Mouse (Mus musculus): ENCODE measurements around the gene Nes. TPM values are rescaled to one million over a fixed set of nuclear protein-coding genes. Genes with fewer than 3 reads are reported as not detected.

Nes gene
- polyA plus RNA-seq, 1 experiment from 2014 or later: 9.5 TPM

DNA sequence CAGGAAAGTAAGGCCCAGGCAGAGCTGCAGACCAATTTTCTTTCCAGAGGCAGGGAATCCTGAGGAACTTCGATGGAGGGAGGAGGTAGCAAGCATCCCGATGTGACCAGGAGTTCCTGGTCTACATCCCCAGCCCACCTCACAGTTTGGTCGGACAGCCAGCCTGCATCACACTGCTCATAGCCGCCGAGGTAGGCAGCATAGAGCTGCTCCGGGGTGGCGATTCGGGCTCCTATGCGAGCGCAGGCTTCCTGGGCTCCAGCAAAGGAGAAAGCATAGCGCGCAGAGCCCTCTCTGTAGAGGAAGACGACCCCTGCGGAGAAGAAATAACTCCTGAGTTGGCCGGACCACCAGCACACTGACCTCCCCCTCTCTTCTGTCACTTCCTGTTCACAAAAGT, 25.5 kb downstream of the Nes start:
- 5% methylated on average over 15 of the region's 15 CpGs for WGBS
- H3K4me2 ChIP-seq (ENCODE audit: low read depth, low read length): no peak overlapping the region

DNA sequence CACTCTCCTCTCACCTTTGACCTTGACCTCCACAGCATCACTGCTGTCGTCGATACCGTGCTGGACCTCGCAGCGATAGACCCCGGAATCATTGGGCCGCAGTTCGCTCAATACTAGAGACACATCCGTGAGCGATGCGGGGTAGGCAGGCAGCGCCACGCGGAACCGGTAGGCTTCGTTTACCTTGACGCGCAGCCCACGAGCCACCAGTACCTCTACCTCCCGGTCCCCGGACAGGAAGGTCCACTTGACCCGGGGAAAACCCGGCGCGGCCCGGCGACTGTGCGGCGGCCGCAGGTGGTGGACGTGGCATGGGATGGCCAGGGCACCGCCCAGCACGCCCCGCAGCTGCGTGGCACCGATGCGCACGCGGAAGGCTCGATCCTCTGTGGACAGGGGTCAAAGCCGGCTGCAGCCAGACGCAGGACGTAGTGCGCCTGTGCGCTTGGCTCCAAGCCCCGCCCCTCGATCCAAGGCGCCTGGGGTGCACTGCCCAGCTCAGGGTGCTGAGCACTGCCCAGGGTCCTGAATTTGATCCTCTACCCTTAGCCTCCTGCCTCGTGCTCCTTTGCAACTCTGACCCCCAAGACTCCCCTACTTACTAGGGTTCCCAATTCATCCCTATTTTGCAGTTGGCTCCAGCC, 26.2 kb downstream of the Nes start:
- WGBS: under 1% methylated on average over 49 of the region's 49 CpGs
- Histone ChIP-seq H3K36me3 (ENCODE audit: control insufficient read depth, insufficient read depth) (no peaks in the 10 kb centered on the region), H3K4me3 (ENCODE audit: low read length) (peak overlapping the region; percentile 46), H3K4me2 (ENCODE audit: low read depth, low read length) (peak overlapping the region; percentile 60), H3K9me3 (replicated peaks; ENCODE audit: control insufficient read depth, low read length) (no peaks in the 10 kb centered on the region), H3K27ac (ENCODE audit: low read length) (no peak overlapping the region), H3K9ac (ENCODE audit: low read length) (peak overlapping the region; percentile 53), H3K27me3 (ENCODE audit: control insufficient read depth, insufficient read depth, low read length) (peaks cover 100% of the 10 kb centered on the region), H3K4me1 (ENCODE audit: control insufficient read depth, insufficient read depth, low read length) (peaks cover 18% of the 10 kb centered on the region)
- ATAC-seq (replicated peaks; ENCODE audit: extremely low read depth, insufficient read depth, low FRiP score): no peak

More for the DNA sequence above, 25.5 kb downstream of the Nes start:
- Histone ChIP-seq H3K4me3 (ENCODE audit: low read length) (no peak overlapping the region), H3K27ac (ENCODE audit: low read length) (no peak overlapping the region), H3K9me3 (replicated peaks; ENCODE audit: control insufficient read depth, low read length) (no peaks in the 10 kb centered on the region), H3K36me3 (ENCODE audit: control insufficient read depth, insufficient read depth) (no peaks in the 10 kb centered on the region), H3K4me1 (ENCODE audit: control insufficient read depth, insufficient read depth, low read length) (peaks cover 18% of the 10 kb centered on the region), H3K27me3 (ENCODE audit: control insufficient read depth, insufficient read depth, low read length) (peaks cover 97% of the 10 kb centered on the region), H3K9ac (ENCODE audit: low read length) (no peak overlapping the region)
- no peak for ATAC-seq (replicated peaks; ENCODE audit: extremely low read depth, insufficient read depth, low FRiP score)

DNA sequence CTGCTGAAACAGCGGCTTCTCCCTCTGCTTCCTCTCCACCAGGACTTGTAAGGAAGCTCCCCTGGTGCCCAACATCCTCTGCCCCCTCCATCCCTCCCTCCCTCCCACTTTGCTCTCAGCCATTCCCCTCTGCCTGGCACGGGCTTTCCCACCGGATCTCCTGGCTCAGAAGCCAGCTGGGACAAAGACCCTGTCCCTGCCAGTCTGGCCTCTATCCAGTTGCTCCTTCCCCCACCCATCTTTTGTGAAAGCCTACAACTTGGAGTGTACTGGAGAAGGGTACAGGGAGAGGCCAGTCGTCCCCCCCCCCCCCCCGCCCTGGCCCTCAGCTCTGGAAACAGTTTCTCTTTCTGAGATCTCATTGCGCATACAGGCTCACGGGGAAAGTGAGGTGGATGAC, 27.9 kb downstream of the Nes start:
- no peak overlapping the region for H3K4me2 ChIP-seq (ENCODE audit: low read depth, low read length)
- no peak overlapping the region for H3K9ac ChIP-seq (ENCODE audit: low read length)
- peaks cover 18% of the 10 kb centered on the region for H3K4me1 ChIP-seq (ENCODE audit: control insufficient read depth, insufficient read depth, low read length)
- peaks cover 96% of the 10 kb centered on the region for H3K27me3 ChIP-seq (ENCODE audit: control insufficient read depth, insufficient read depth, low read length)
- whole genome bisulfite sequencing: 8% methylated on average over 7 of the region's 7 CpGs
- H3K4me3 ChIP-seq (ENCODE audit: low read length): no peak overlapping the region
- no peaks in the 10 kb centered on the region for H3K36me3 ChIP-seq (ENCODE audit: control insufficient read depth, insufficient read depth)
- no peak for ATAC-seq (replicated peaks; ENCODE audit: extremely low read depth, insufficient read depth, low FRiP score)
- H3K27ac ChIP-seq (ENCODE audit: low read length): no peak overlapping the region
- H3K9me3 ChIP-seq (replicated peaks; ENCODE audit: control insufficient read depth, low read length): no peaks in the 10 kb centered on the region

DNA sequence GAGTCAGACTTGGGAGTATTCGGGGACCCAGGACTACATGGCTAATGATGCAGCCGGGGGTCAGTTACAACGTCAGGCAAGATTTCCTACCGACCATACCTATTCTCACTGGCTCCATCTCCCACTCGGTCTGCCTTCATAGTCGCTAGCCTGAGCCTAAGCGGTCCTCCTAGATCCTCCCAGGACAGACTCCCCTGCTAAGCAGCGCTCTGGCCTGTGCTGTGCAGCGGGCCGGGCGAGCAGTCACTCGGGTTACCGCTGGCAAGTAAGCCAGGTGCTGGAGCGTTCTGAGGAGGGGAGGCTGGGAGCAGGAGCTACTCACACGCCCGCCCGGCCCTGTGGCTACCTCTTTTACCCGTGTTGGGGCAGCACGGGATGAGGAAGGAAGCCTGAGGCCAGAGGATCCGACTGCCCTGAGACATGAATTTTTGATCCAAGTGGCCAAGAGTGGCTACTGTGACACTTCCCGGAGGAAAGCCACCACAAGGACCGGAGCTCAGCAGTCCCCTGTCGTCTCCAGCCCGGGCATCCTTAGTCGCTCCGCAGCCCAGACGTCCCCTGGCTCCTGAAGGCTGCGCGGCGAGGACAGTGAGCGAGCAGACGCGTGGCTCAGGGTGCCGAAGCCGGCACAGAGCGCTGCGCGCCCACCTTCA, 28.5 kb downstream of the Nes start:
- Histone ChIP-seq H3K27ac (ENCODE audit: low read length) (no peak overlapping the region), H3K27me3 (ENCODE audit: control insufficient read depth, insufficient read depth, low read length) (peaks cover 92% of the 10 kb centered on the region), H3K9ac (ENCODE audit: low read length) (no peak overlapping the region), H3K4me3 (ENCODE audit: low read length) (peak overlapping the region; percentile 46), H3K36me3 (ENCODE audit: control insufficient read depth, insufficient read depth) (no peaks in the 10 kb centered on the region), H3K9me3 (replicated peaks; ENCODE audit: control insufficient read depth, low read length) (no peaks in the 10 kb centered on the region), H3K4me2 (ENCODE audit: low read depth, low read length) (peak overlapping the region; percentile 67), H3K4me1 (ENCODE audit: control insufficient read depth, insufficient read depth, low read length) (peaks cover 18% of the 10 kb centered on the region)
- WGBS: 1% methylated on average over 38 of the region's 38 CpGs
- no peak for ATAC-seq (replicated peaks; ENCODE audit: extremely low read depth, insufficient read depth, low FRiP score)

DNA sequence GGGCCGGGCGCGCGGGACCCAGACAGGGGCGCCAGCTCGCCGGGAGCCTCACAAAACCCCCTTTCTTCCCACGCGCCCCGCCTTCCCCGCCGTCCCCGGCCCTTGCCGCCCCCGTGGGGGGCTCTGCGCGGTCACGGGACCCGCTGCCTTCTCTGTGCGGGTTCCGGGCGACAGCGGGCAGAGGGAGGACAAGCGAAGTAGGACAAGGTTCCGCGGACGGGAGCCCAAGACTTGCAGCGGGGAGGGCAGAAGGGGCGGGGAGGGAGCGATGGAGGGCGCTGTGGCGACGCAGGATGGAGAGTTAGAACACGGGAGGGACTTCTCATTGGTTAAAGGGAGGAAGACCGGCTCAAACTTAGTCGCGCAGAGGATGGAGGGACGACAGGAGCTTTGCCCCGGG, 29.3 kb downstream of the Nes start, which contains the start of gene Bcan:
Gene Bcan, minus strand, starts transcription at position 50 of the 400 bp plus-strand sequence.
- Histone ChIP-seq H3K4me3 (ENCODE audit: low read length) (peak within 1 kb of the TSS; percentile 46), H3K36me3 (ENCODE audit: control insufficient read depth, insufficient read depth) (no peaks in the 10 kb centered on the region), H3K4me1 (ENCODE audit: control insufficient read depth, insufficient read depth, low read length) (peaks cover 18% of the 10 kb centered on the region), H3K9me3 (replicated peaks; ENCODE audit: control insufficient read depth, low read length) (no peaks in the 10 kb centered on the region), H3K27me3 (ENCODE audit: control insufficient read depth, insufficient read depth, low read length) (peaks cover 84% of the 10 kb centered on the region), H3K9ac (ENCODE audit: low read length) (peak within 1 kb of the TSS; percentile 33), H3K4me2 (ENCODE audit: low read depth, low read length) (peak within 1 kb of the TSS; percentile 67), H3K27ac (ENCODE audit: low read length) (no peak within 1 kb of the TSS)
- ATAC-seq (replicated peaks; ENCODE audit: extremely low read depth, insufficient read depth, low FRiP score): no peak
- 1% methylated on average over 39 of the region's 39 CpGs for WGBS

- Histone ChIP-seq H3K9me3 (replicated peaks; ENCODE audit: control insufficient read depth, low read length) (no peaks in the 10 kb centered on the region; the same call in 1 of the 2 replicates), H3K27me3 (ENCODE audit: control insufficient read depth, insufficient read depth, low read length) (peaks cover 76% of the 10 kb centered on the region), H3K27ac (ENCODE audit: low read length) (no peak overlapping the region), H3K4me2 (ENCODE audit: low read depth, low read length) (no peak overlapping the region), H3K4me1 (ENCODE audit: control insufficient read depth, insufficient read depth, low read length) (peaks cover 18% of the 10 kb centered on the region), H3K9ac (ENCODE audit: low read length) (no peak overlapping the region), H3K4me3 (ENCODE audit: low read length) (peak overlapping the region; percentile 46; the same call in 1 of the 2 replicates), H3K36me3 (ENCODE audit: control insufficient read depth, insufficient read depth) (no peaks in the 10 kb centered on the region)
- ATAC-seq (replicated peaks; ENCODE audit: extremely low read depth, insufficient read depth, low FRiP score): no peak
- 17% methylated on average over 11 of the region's 11 CpGs for WGBS
These were observed 30.1 kb downstream of the Nes start for GRCm38 (mm10) chr3:88000816-88001595.

DNA sequence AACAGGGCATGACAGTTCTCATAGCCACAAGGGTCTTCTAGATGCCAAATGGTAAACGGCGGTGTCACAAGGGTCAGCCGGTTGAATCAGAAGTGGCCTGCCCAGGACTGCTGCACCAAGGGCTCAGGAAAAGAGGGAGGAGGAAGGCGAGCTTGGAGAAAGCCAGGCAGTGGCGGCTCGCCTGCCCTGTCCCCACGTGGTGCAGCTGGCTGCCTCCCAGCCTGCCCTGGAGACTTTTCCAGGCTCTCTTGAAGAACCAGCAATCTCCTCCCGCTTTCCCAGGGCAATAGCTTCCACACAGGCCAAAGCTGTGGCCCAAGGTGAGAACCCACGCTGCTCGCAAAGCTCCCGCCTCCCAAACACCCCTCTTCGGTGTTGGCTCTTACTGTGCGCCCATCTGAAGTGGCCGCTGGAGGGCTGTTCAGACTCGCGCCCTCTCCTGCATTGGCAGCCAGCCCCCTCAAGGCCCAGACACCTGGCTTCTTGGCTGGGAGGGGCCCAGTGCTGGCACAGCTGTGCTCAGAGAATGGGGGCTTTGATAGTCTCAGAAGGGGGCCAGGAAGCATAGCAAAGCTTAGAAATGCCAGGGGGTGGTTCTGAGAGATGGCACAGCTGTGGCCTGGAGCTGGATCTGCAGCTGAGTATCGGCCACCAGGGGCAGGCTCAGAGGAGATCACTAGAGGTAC, 31.6 kb downstream of the Nes start:
- ATAC-seq (replicated peaks; ENCODE audit: extremely low read depth, insufficient read depth, low FRiP score): 0 out of 2 replicates have a peak, but pooled peaks have one; percentile 19
- H3K4me3 ChIP-seq (ENCODE audit: low read length): no peak overlapping the region
- no peak overlapping the region for H3K4me2 ChIP-seq (ENCODE audit: low read depth, low read length)
- no peak overlapping the region for H3K27ac ChIP-seq (ENCODE audit: low read length)
- H3K27me3 ChIP-seq (ENCODE audit: control insufficient read depth, insufficient read depth, low read length): peaks cover 61% of the 10 kb centered on the region
- H3K9me3 ChIP-seq (replicated peaks; ENCODE audit: control insufficient read depth, low read length): no peaks in the 10 kb centered on the region; the same call in 1 of the 2 replicates
- H3K9ac ChIP-seq (ENCODE audit: low read length): no peak overlapping the region
- no peaks in the 10 kb centered on the region for H3K36me3 ChIP-seq (ENCODE audit: control insufficient read depth, insufficient read depth)
- WGBS: 3% methylated on average over 17 of the region's 17 CpGs
- peaks cover 18% of the 10 kb centered on the region; the same call in 1 of the 2 replicates for H3K4me1 ChIP-seq (ENCODE audit: control insufficient read depth, insufficient read depth, low read length)

GRCm38 (mm10) chr3:88005822-88006786, 35.2 kb downstream of the Nes start:
- no peak overlapping the region for H3K4me3 ChIP-seq (ENCODE audit: low read length)
- no peak overlapping the region for H3K9ac ChIP-seq (ENCODE audit: low read length)
- WGBS: 68% methylated on average over 18 of the region's 18 CpGs
- ATAC-seq (replicated peaks; ENCODE audit: extremely low read depth, insufficient read depth, low FRiP score): no peak
- H3K4me2 ChIP-seq (ENCODE audit: low read depth, low read length): no peak overlapping the region
- H3K4me1 ChIP-seq (ENCODE audit: control insufficient read depth, insufficient read depth, low read length): peaks cover 4% of the 10 kb centered on the region; the same call in 1 of the 2 replicates
- no peaks in the 10 kb centered on the region for H3K36me3 ChIP-seq (ENCODE audit: control insufficient read depth, insufficient read depth)
- no peak overlapping the region for H3K27ac ChIP-seq (ENCODE audit: low read length)
- H3K27me3 ChIP-seq (ENCODE audit: control insufficient read depth, insufficient read depth, low read length): peaks cover 28% of the 10 kb centered on the region
- no peaks in the 10 kb centered on the region; the same call in 1 of the 2 replicates for H3K9me3 ChIP-seq (replicated peaks; ENCODE audit: control insufficient read depth, low read length)

Measured in heart, embryonic 16.5 days (tissue).